Mouse (Mus musculus) heart, embryonic 12.5 days (tissue): ENCODE measurements around the gene Fbxw8. TPM values are rescaled to one million over a fixed set of nuclear protein-coding genes. Genes with fewer than 3 reads are reported as not detected.

Experiments
- ATAC-seq: fragments of 200-750 bp; cut with Nextera tagmentation; 2 replicates; pipeline ENCODE4 v1.8.0; 2017; ENCODE audit warnings: moderate TSS enrichment, moderate library complexity; ENCODE audit not compliant: insufficient number of reproducible peaks, low FRiP score
- H3K27ac ChIP-seq: fragments of 300-500 bp; sonication (generic); 2 replicates; pipeline ENCODE4 v1.5.1; 2016; ENCODE audit warnings: mild to moderate bottlenecking, moderate library complexity; ENCODE audit not compliant: poor library complexity, severe bottlenecking
- H3K27me3 ChIP-seq: fragments of 300-500 bp; sonication (generic); replicated peaks from 2 replicates; pipeline ENCODE4 v1.6.1; 2016; ENCODE audit warnings: mild to moderate bottlenecking, moderate library complexity
- H3K36me3 ChIP-seq: fragments of 300-500 bp; sonication (generic); 2 replicates; pipeline ENCODE4 v1.6.1; 2016; ENCODE audit warnings: mild to moderate bottlenecking, moderate library complexity
- H3K4me1 ChIP-seq: fragments of 300-500 bp; sonication (generic); replicated peaks from 2 replicates; pipeline ENCODE4 v1.6.1; 2016; ENCODE audit warnings: mild to moderate bottlenecking
- H3K4me2 ChIP-seq: fragments of 300-500 bp; sonication (generic); 2 replicates; pipeline ENCODE4 v1.6.1; 2016; ENCODE audit warnings: mild to moderate bottlenecking, moderate library complexity
- H3K4me3 ChIP-seq: fragments of 300-500 bp; sonication (generic); 2 replicates; pipeline ENCODE4 v1.5.1; 2016; ENCODE audit warnings: mild to moderate bottlenecking
- H3K9ac ChIP-seq: fragments of 300-500 bp; sonication (generic); 2 replicates; pipeline ENCODE4 v1.6.1; 2016; ENCODE audit warnings: mild to moderate bottlenecking, moderate library complexity
- H3K9me3 ChIP-seq: fragments of 300-500 bp; sonication (generic); replicated peaks from 2 replicates; pipeline ENCODE4 v1.6.1; 2016; ENCODE audit warnings: mild to moderate bottlenecking, moderate library complexity
- WGBS: fragments of 180-500 bp; shearing (Covaris S2); methylation state at CpG from one replicate; pipeline ENCODE4 v1.1.7; 2016; 5-methylcytosine and 5-hydroxymethylcytosine counted together
- polyA plus RNA-seq: library from polyadenylated mRNA; unstranded; fragments of >200 nt; fragmentation: Nextera tagmentation; extraction: Ambion mirVana; gene quantifications from 2 replicates; pipeline ENCODE4 v1.2.1, GENCODE M21; 2016

The Fbxw8 gene
- polyA plus RNA-seq, 1 experiment from 2014 or later, result 36.6 TPM

GRCm38 (mm10) chr5:118090101-118090500, 65.2 kb downstream of the Fbxw8 start:
- Histone ChIP-seq H3K27me3 (no peaks in the 10 kb centered on the region), H3K4me1 (peaks cover 49% of the 10 kb centered on the region), H3K4me2 (0 out of 2 replicates have a peak overlapping the region, but pooled peaks have one; percentile 23), H3K9ac (no peak overlapping the region), H3K4me3 (no peak overlapping the region), H3K9me3 (no peaks in the 10 kb centered on the region), H3K36me3 (peaks cover 52% of the 10 kb centered on the region), H3K27ac (0 out of 2 replicates have a peak overlapping the region, but pooled peaks have one; percentile 50)
- no peak for ATAC-seq
- WGBS, result 94% methylated on average over 6 of the region's 6 CpGs

GRCm38 (mm10) chr5:118089102-118089501, 66.2 kb downstream of the Fbxw8 start:
- Histone ChIP-seq H3K9me3 (no peaks in the 10 kb centered on the region), H3K36me3 (peaks cover 42% of the 10 kb centered on the region), H3K4me2 (peak overlapping the region; percentile 23; the same call in 1 of the 2 replicates), H3K9ac (no peak overlapping the region), H3K4me1 (peaks cover 58% of the 10 kb centered on the region), H3K27me3 (no peaks in the 10 kb centered on the region), H3K27ac (peak overlapping the region; percentile 50), H3K4me3 (no peak overlapping the region)
- ATAC-seq, result peak; percentile 61
- WGBS, result 38% methylated on average over 7 of the region's 7 CpGs

GRCm38 (mm10) chr5:118086956-118087355, 68.3 kb downstream of the Fbxw8 start:
- Histone ChIP-seq H3K4me1 (peaks cover 77% of the 10 kb centered on the region), H3K27me3 (no peaks in the 10 kb centered on the region), H3K27ac (no peak overlapping the region), H3K4me3 (no peak overlapping the region), H3K36me3 (peaks cover 25% of the 10 kb centered on the region), H3K9ac (no peak overlapping the region), H3K4me2 (no peak overlapping the region), H3K9me3 (no peaks in the 10 kb centered on the region)
- WGBS, result 47% methylated on average over 7 of the region's 7 CpGs
- ATAC-seq, result no peak

GRCm38 (mm10) chr5:118085313-118085712, 70.0 kb downstream of the Fbxw8 start:
- no peak overlapping the region for H3K4me3 ChIP-seq
- H3K4me2 ChIP-seq, result no peak overlapping the region
- H3K9me3 ChIP-seq, result no peaks in the 10 kb centered on the region
- peaks cover 90% of the 10 kb centered on the region for H3K4me1 ChIP-seq
- peaks cover 9% of the 10 kb centered on the region for H3K36me3 ChIP-seq
- H3K9ac ChIP-seq, result no peak overlapping the region
- WGBS, result 73% methylated on average over 7 of the region's 7 CpGs
- ATAC-seq, result no peak
- no peaks in the 10 kb centered on the region for H3K27me3 ChIP-seq
- H3K27ac ChIP-seq, result no peak overlapping the region

GRCm38 (mm10) chr5:118084171-118084727, 71.0 kb downstream of the Fbxw8 start:
- H3K4me2 ChIP-seq, result no peak overlapping the region
- H3K9ac ChIP-seq, result no peak overlapping the region
- no peak overlapping the region for H3K4me3 ChIP-seq
- peaks cover 5% of the 10 kb centered on the region; the same call in 1 of the 2 replicates for H3K36me3 ChIP-seq
- H3K27me3 ChIP-seq, result no peaks in the 10 kb centered on the region
- H3K9me3 ChIP-seq, result no peaks in the 10 kb centered on the region
- H3K4me1 ChIP-seq, result peaks cover 89% of the 10 kb centered on the region
- H3K27ac ChIP-seq, result no peak overlapping the region
- ATAC-seq, result no peak
- 58% methylated on average over 10 of the region's 10 CpGs for WGBS

- Histone ChIP-seq H3K4me1 (peaks cover 91% of the 10 kb centered on the region), H3K9ac (0 out of 2 replicates have a peak overlapping the region, but pooled peaks have one; percentile 20), H3K27me3 (no peaks in the 10 kb centered on the region), H3K4me2 (no peak overlapping the region), H3K9me3 (no peaks in the 10 kb centered on the region), H3K4me3 (no peak overlapping the region), H3K36me3 (peaks cover 5% of the 10 kb centered on the region; the same call in 1 of the 2 replicates), H3K27ac (no peak overlapping the region)
- WGBS, result 69% methylated on average over 12 of the region's 12 CpGs
- no peak for ATAC-seq
Measured at GRCm38 (mm10) chr5:118083060-118083638, 72.1 kb downstream of the Fbxw8 start.

- H3K27ac ChIP-seq, result no peak overlapping the region
- WGBS, result 47% methylated on average over 6 of the region's 6 CpGs
- H3K36me3 ChIP-seq, result peaks cover 12% of the 10 kb centered on the region
- H3K4me1 ChIP-seq, result peaks cover 84% of the 10 kb centered on the region
- peak overlapping the region; percentile 20; the same call in 1 of the 2 replicates for H3K9ac ChIP-seq
- H3K4me3 ChIP-seq, result no peak overlapping the region
- no peaks in the 10 kb centered on the region for H3K27me3 ChIP-seq
- no peaks in the 10 kb centered on the region for H3K9me3 ChIP-seq
- no peak overlapping the region for H3K4me2 ChIP-seq
- no peak for ATAC-seq
Measured at GRCm38 (mm10) chr5:118081996-118082395, 73.3 kb downstream of the Fbxw8 start.

- WGBS, result 84% methylated on average over 9 of the region's 9 CpGs
- H3K4me2 ChIP-seq, result no peak overlapping the region
- no peak overlapping the region for H3K9ac ChIP-seq
- H3K9me3 ChIP-seq, result no peaks in the 10 kb centered on the region
- no peak overlapping the region for H3K4me3 ChIP-seq
- ATAC-seq, result no peak
- peaks cover 84% of the 10 kb centered on the region for H3K4me1 ChIP-seq
- no peak overlapping the region for H3K27ac ChIP-seq
- H3K36me3 ChIP-seq, result peaks cover 17% of the 10 kb centered on the region
- no peaks in the 10 kb centered on the region for H3K27me3 ChIP-seq
Measured at GRCm38 (mm10) chr5:118081374-118081949, 73.8 kb downstream of the Fbxw8 start.

GRCm38 (mm10) chr5:118079839-118080250, 75.4 kb downstream of the Fbxw8 start:
- no peak overlapping the region for H3K27ac ChIP-seq

GRCm38 (mm10) chr5:118079354-118079753, 75.9 kb downstream of the Fbxw8 start:
- 59% methylated on average over 6 of the region's 6 CpGs for WGBS
- peaks cover 38% of the 10 kb centered on the region for H3K36me3 ChIP-seq
- H3K27me3 ChIP-seq, result no peaks in the 10 kb centered on the region
- no peak overlapping the region for H3K4me3 ChIP-seq
- peaks cover 69% of the 10 kb centered on the region for H3K4me1 ChIP-seq
- no peak overlapping the region for H3K4me2 ChIP-seq
- no peak for ATAC-seq
- no peaks in the 10 kb centered on the region for H3K9me3 ChIP-seq
- H3K27ac ChIP-seq, result no peak overlapping the region
- no peak overlapping the region for H3K9ac ChIP-seq

More at GRCm38 (mm10) chr5:118079839-118080250, 75.4 kb downstream of the Fbxw8 start:
- Histone ChIP-seq H3K4me1 (peaks cover 74% of the 10 kb centered on the region), H3K9ac (no peak overlapping the region), H3K27me3 (no peaks in the 10 kb centered on the region), H3K36me3 (peaks cover 33% of the 10 kb centered on the region), H3K9me3 (no peaks in the 10 kb centered on the region), H3K4me3 (no peak overlapping the region), H3K4me2 (no peak overlapping the region)
- 77% methylated on average over 11 of the region's 11 CpGs for WGBS
- ATAC-seq, result no peak

- Histone ChIP-seq H3K9me3 (no peaks in the 10 kb centered on the region), H3K4me3 (no peak overlapping the region), H3K9ac (no peak overlapping the region), H3K27ac (no peak overlapping the region), H3K4me2 (no peak overlapping the region), H3K4me1 (peaks cover 61% of the 10 kb centered on the region), H3K27me3 (no peaks in the 10 kb centered on the region), H3K36me3 (peaks cover 45% of the 10 kb centered on the region)
- 64% methylated on average over 6 of the region's 6 CpGs for WGBS
- ATAC-seq, result no peak
Measured at GRCm38 (mm10) chr5:118078550-118078949, 76.7 kb downstream of the Fbxw8 start.
